Comparison of ENCODE assay signal across 9 mouse cellular contexts in the genomic region with DNA sequence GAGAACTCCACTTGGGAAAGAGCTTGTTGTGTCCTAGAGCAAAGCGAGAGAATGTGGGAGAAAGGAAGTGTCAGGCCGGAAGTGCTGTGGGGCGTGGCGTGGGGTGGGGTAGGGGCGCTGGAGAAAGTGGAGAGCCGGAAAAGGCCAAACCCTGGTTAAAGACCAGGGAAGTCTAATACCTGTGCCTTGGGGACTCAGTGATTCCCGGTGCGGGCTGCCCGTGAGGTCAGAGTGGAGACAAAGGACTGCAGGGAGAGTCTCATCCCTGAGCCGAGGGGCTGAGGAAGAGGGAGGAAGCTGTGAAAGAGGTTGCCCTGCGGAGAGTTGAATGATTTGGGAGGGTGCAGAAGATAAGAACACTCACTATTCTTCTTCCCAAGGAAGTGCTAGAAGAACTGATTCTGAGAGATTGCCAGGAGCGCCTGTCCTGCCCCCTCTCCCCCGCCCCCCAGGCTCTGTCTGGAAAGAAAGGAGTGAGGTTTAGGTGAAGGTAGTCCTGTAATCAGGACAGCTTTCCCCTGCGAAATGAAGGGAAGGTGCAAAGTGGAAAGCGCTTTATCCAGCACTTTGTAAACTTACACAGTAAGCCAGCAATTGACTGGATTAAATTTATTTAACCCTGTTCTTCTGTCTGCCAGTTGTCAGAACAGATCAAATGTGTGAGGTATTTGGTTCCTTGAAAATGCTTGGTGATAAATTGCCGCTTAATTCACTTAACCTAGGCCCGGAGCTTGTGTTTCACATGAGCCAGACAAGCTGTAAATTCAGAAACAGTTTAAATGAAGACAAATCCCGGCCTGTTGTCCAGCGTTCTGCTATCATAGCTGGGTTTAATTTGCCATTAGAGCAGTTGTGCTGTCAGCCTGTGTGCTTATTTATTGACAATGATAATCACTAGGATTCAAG. TPM values are rescaled to one million over a fixed set of nuclear protein-coding genes. Genes with fewer than 3 reads are reported as not detected.
DNase-seq lines count a peak whose midpoint lies in the region; ATAC-seq lines count a peak whose summit lies in the region.
"Had no signal": no experiment of that assay in that cellular context is flagged by ENCODE, and none has a peak within 500 bp of the region (broad histone marks: within the 10 kb centered on the region; RNA-seq: fewer than 3 reads in every experiment).

No protein-coding gene starts in this region.

- no peaks in the 10 kb centered on the region for H3K9me3 ChIP-seq in heart, embryonic 14.5 days (ENCODE audit: control insufficient read depth, low read length)
- no peaks in the 10 kb centered on the region for H3K9me3 ChIP-seq in limb, embryonic 10.5 days (replicated peaks)
- no peaks in the 10 kb centered on the region for H3K9me3 ChIP-seq in midbrain, embryonic 11.5 days (ENCODE audit: control insufficient read depth, low read length)

- H3K36me3 ChIP-seq in heart, embryonic 14.5 days (ENCODE audit: control insufficient read depth, insufficient read depth, low read length), result no peaks in the 10 kb centered on the region
- H3K36me3 ChIP-seq in limb, embryonic 10.5 days, result no peaks in the 10 kb centered on the region
- no peaks in the 10 kb centered on the region for H3K36me3 ChIP-seq in midbrain, embryonic 11.5 days (ENCODE audit: control insufficient read depth, insufficient read depth, low read length)

- H3K27ac ChIP-seq in heart, embryonic 14.5 days (replicated peaks in 1 of 2; ENCODE audit: control insufficient read depth in 1 of 2, insufficient read depth in 1 of 2, low read depth in 2 of 2, low read length in 2 of 2), result peak overlapping the region; percentile 10 to 41; a peak in 2 of 4 replicates
- peak overlapping the region; percentile 81 for H3K27ac ChIP-seq in limb, embryonic 10.5 days
- no peak overlapping the region for H3K27ac ChIP-seq in midbrain, embryonic 11.5 days (ENCODE audit: low read depth, low read length)

- DNase-seq in ES-CJ7 (ENCODE audit: low read depth, low spot score), result peak; percentile 58
- DNase-seq in embryo, embryonic 9.5 days (ENCODE audit: extremely low spot score), result peak; percentile 53
- DNase-seq in limb, embryonic 10.5 days (ENCODE audit: low spot score), result peak; percentile 59
- peak; percentile 91 for DNase-seq in midbrain, embryonic 11.5 days (ENCODE audit: low spot score, missing footprints)
- no peak for DNase-seq in frontal cortex, postnatal 14 days (ENCODE audit: low spot score in 2 of 2)
- no peak for DNase-seq in layer of hippocampus, postnatal 36 days

- peak overlapping the region; percentile 35 to 46 for H3K4me3 ChIP-seq in heart, embryonic 14.5 days (ENCODE audit: control insufficient read depth in 1 of 2, insufficient read depth in 1 of 2, low read depth in 1 of 2, low read length in 2 of 2)
- peak overlapping the region; percentile 44 for H3K4me3 ChIP-seq in limb, embryonic 10.5 days
- H3K4me3 ChIP-seq in midbrain, embryonic 11.5 days (ENCODE audit: low read depth, low read length), result peak overlapping the region; percentile 4; the same call in 1 of the 2 replicates

- H3K27me3 ChIP-seq in heart, embryonic 14.5 days (ENCODE audit: control insufficient read depth, insufficient read depth, low read length), result no peaks in the 10 kb centered on the region
- no peaks in the 10 kb centered on the region for H3K27me3 ChIP-seq in limb, embryonic 10.5 days (ENCODE audit: low read depth, poor library complexity, severe bottlenecking)
- H3K27me3 ChIP-seq in midbrain, embryonic 11.5 days (ENCODE audit: control insufficient read depth, insufficient read depth, low read length), result no peaks in the 10 kb centered on the region
- H3K27me3 ChIP-seq: Patski had no signal

- peaks cover 7 to 14% of the 10 kb centered on the region in 2 experiments for H3K4me1 ChIP-seq in heart, embryonic 14.5 days (ENCODE audit: control insufficient read depth in 2 of 2, insufficient read depth in 2 of 2, low read length in 2 of 2)
- peaks cover 14% of the 10 kb centered on the region for H3K4me1 ChIP-seq in limb, embryonic 10.5 days
- H3K4me1 ChIP-seq in midbrain, embryonic 11.5 days (ENCODE audit: control insufficient read depth, insufficient read depth, low read length), result peaks cover 13% of the 10 kb centered on the region

- H3K4me2 ChIP-seq in heart, embryonic 14.5 days (ENCODE audit: low read length), result peak overlapping the region; percentile 74
- peak overlapping the region; percentile 34 for H3K4me2 ChIP-seq in midbrain, embryonic 11.5 days

- WGBS in heart, embryonic 14.5 days, result 11% methylated on average over 19 of the region's 19 CpGs
- 2% methylated on average over 19 of the region's 19 CpGs for WGBS in limb, embryonic 10.5 days
- 13% methylated on average over 19 of the region's 19 CpGs for WGBS in midbrain, embryonic 11.5 days

- peak overlapping the region; percentile 72 for H3K9ac ChIP-seq in heart, embryonic 14.5 days (ENCODE audit: low read length)
- peak overlapping the region; percentile 49 for H3K9ac ChIP-seq in midbrain, embryonic 11.5 days (ENCODE audit: low read length)

- ATAC-seq in heart, embryonic 14.5 days (ENCODE audit: insufficient number of reproducible peaks, insufficient read depth, low FRiP score, low read depth), result peak; percentile 9; the same call in 1 of the 2 replicates
- ATAC-seq in midbrain, embryonic 11.5 days (ENCODE audit: low FRiP score), result no peak
- no peak for ATAC-seq in erythroblast, adult 5-6 weeks (replicated peaks; ENCODE audit: low FRiP score, poor library complexity, severe bottlenecking)
- ATAC-seq: Patski had no signal

RNA-seq across cellular contexts. Expression of a gene that starts 11.3 kb away (rescaled TPM):
- polyA plus RNA-seq in heart, embryonic 14.5 days (2014; fragmentation: Nextera tagmentation; extraction: Ambion mirVana), result 8.5 and 9.3 TPM in 2 replicates
- 10.4 and 11.1 TPM in 2 replicates for polyA plus RNA-seq in limb, embryonic 10.5 days (2016; fragmentation: Nextera tagmentation; extraction: Ambion mirVana)
- 15.0 and 18.1 TPM in 2 replicates for polyA plus RNA-seq in midbrain, embryonic 11.5 days (2014; fragmentation: Nextera tagmentation; extraction: Ambion mirVana)
- total RNA-seq in layer of hippocampus, postnatal 36 days (2021), result 10 to 100 TPM; 10.5 to 10.6 TPM
- total RNA-seq in erythroblast, adult 5-6 weeks (2015; ENCODE audit: low replicate concordance), result 0.96 and 1.0 TPM in 2 replicates
- 0.28 and 1.8 TPM in 2 replicates for total RNA-seq in erythroblast, adult 5-6 weeks (2017; ENCODE audit: low replicate concordance)

Comparison
In these comparisons a context has a peak if more than half of its experiments do, and no peak if none do; other contexts are left out.
1. DNase-seq: peak in ES-CJ7 (single experiment), embryo, embryonic 9.5 days (single experiment), limb, embryonic 10.5 days (single experiment) and midbrain, embryonic 11.5 days (single experiment); none in frontal cortex, postnatal 14 days (0 of 2) and layer of hippocampus, postnatal 36 days (0 of 2).
2. Peak in every context shown above with its lines, with median percentiles within 50 percentile points of each other: H3K4me3 ChIP-seq.